Mouse (Mus musculus) brain, embryonic 18.5 days (tissue): Measurements from ENCODE around the gene Zfp874a.
"Not testable (repeated sequence)": the region's sequence is repeated elsewhere in the genome, so short reads cannot be mapped to it uniquely, and the experiment has no call there.

Experiments used
- DNase-seq: peaks from one replicate; pipeline ENCODE4 v3.0.0-alpha.2; 2012; ENCODE audit warnings: low read depth, low spot score

The Zfp874a gene

DNA sequence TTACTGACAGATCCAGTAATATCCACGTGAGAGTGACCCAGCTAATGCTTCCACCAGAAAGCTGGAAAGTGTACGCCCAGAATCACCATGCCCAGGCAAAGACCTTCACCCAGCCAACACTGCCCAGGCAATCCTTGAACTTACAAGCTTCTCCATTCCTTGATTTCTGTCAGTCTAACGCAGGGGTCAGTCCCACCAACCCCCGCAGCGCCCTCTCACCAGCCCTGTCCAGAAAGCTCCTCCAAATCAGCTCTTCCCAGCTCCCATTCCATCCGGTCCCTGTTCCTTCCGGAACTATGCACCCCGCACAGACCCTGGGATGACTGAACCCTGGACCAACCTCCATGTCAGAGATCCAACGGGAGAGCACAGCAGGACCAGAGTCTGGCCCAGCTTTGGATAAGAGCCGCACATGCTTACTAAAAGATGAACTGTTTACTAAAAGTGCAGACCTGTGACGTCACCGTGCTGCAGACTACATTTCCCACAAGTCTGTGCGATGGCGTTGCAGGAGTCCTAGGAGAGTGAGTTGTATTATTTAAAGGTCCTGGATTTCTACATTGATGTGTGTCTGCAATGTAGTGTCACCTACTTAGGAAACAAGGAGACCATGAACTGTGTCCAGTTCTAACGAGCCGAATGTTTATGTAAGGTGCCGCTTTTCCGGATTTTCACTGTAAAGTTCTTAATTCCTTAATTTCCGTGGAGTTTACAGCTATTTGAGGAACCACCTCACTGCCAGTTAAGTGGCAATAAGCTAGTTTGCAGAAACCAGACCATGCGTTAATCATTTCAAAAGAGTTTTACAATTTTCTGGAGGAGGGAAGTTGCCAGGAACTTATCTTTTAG lies at the start of gene Zfp874a:
TSS of gene Zfp874a (minus strand) at position 453 of the 849 bp plus-strand sequence.
- peak; percentile 72 for DNase-seq

DNA sequence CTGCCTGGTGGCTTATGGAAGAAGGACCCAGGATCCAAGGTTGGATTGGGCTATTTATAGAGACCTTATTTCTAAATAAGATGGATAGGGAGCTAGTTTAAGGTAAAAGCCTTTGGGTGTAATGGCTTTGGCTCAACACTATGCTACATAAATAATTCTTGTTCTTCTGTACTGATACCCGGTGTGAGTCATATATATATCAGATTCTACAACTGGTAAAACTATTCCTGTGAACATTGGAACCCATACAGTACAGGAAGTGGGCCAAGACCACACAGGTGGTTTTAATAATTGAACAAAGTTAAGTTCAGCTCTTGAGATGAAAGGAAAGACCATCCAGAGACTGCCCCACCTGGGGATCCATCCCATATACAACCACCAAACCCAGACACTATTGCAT lies 49.5 kb upstream of the Zfp874a start:
- no peak for DNase-seq

DNA sequence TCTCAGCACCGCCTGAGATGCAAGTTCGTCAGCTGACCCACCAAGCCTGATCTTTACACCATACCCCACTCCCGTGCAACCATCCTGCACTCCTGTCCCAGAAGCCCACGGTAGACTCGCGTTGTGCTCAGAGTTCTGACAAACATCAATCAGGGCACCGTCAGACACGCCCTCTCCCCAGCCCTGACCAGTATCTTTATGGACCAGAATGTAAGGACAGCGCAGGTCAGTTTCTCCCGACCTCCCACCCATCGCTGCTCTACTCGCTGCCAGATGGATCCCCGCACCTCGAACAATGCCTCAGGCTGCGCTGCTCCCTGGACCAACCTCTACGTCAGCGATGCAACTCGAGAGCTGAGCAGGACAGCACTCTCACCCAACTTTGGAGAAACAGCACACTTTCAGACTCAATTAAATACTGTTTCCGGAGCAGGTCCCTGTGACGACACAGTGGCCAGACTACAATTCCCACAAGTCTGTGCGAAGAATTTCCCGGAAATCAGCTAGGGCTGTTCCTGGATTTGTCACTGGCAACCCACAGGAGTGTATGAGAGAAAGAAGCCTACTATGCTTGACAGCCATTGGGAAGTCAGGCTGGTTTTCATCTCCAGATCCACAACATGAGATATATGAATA lies 48.8 kb upstream of the Zfp874a start, which contains the start of gene Zfp58:
TSS of gene Zfp58 (minus strand) at position 472 of the 636 bp plus-strand sequence.
- DNase-seq, result peak; percentile 83

DNA sequence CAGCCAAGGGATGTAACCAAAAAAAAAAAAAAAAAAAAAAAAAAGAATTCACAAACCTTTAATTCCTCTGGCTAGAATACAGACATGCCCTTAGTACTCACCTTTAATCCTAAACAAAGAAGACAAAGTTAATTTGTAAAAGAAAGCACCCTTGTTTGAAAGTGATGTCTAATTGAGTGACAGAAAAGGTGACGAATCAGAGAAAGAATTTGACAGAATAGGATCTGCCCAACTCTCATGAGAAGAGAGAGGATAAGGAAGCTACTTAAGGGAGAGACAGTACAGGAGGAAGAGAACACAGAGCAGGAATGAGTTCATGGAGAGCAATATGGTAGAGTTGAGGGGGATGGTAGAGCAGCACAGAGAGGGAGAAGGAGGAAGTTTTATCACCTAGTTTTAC lies 44.2 kb upstream of the Zfp874a start:
- DNase-seq, result no peak

DNA sequence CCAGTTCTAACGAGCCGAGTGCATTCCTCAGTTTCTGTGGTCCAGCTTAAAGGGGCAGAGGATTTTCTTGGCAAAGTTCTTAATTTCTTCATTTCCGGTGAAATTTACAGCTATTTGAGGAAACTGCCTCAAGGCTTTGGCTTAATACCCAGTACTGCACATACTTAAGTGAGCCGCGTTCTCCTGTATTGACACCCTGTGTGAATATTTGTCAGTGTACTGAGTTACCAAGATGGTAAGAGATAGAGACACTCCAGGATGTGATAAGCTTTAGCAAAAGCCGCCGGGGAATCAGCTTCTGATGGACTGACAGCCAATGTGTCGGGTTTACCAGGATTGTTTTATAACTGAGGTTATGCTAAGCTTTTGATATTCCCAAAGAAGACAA lies 33.0 kb upstream of the Zfp874a start:
- DNase-seq, result no peak

DNA sequence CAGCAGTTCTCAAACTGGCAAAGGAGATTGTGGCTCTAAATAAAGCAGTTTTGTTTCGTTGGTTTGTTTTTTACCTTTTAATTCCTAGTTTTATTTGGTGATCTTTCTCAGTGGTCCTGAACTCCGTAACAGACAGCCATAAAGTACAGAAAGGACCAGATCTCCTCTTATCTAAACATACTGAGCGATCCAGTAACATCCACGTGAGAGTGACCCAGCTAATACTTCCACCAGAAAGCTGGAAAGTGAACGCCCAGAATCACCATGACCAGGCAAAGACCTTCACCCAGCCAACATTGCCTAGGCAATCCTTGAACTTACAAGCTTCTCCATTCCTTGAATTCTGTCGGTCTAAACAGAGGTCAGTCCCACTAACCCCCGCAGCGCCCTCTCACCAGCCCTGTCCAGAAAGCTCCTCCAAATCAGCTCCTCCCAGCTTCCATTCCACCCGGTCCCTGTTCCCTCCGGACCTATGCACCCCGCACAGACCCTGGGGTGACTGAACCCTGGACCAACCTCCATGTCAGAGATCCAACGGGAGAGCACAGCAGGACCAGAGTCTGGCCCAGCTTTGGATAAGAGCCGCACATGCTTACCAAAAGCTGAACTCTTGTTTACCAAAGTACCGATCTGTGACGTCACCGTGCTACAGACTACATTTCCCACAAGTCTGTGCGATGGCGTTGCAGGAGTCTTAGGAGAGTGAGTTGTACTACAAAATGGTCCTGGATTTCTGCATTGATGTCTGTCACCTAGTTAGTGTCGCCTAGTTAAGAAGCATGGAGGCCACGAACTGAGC lies 32.4 kb upstream of the Zfp874a start, which contains the start of gene Zfp874b:
TSS of gene Zfp874b (minus strand) at position 634 of the 799 bp plus-strand sequence.
- peak; percentile 81 for DNase-seq

DNA sequence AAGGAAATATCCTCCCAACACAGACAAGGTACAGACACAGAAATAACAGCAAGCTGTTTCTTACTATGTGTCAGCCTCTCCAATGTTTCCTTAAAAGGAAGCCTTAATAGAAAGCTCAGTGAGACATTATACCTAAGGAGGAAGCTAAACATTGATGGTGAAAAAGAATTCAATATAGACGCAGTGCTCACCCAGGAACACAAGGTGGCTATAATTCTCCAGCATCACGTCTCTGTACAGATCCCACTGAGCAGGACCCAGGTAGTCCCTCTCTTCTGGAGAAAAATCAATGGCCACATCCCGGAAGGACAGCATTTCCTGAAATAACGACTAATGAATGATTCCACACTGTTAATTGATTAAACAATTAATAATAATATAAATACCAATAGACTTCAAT lies 30.1 kb upstream of the Zfp874a start:
- DNase-seq, result no peak

DNA sequence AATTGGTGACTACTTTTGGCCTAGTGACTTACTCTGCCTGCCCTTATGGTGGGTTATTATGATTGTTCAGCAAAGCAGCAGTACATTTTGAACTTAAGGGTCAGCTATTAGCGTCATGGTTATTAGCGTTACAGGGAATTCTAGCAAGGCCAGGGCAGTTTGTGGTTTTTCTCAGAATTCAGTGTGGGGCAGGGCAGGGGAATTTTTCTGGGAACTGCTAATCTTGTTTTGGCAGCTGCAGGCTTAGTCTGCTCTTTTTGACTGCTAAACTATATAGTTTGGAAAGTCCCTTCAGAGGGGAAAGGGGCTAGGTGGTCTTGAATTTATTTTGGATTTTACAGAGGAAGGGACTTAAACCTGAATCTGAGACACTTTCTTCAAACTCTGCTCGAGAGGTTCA lies 17.9 kb upstream of the Zfp874a start:
- DNase-seq, result no peak

DNA sequence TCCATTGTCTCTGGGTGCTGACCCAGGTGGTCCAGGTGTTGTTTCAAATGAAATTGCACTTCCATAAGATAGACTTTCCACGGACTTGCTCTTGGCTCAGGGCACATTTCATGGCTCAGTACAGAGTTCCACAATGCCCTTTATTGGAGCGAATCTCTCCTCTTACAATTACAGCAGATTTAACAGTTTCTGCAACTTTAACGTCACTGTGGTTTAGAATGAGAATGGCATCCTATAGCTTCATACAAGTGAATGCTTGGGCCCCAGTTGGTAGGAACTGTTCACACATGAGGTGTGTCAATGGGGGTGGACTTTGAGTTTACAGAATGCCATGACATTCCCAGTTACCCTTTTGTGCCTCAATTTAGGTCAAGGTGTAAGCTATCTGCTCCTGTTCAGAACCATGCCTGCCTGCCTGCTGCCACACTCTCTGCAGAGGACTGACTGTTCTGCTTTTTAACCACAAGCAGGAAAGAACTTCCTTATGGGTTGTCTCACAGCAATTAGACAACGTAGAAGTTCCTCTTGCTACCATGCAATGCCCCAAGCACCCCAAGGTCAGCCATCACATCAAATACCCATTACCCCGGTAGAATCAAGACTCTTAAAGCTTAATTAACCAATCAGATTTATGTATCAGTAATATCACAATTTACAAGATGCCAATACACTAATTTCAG lies 12.2 kb upstream of the Zfp874a start:
- DNase-seq, result not testable (repeated sequence)

DNA sequence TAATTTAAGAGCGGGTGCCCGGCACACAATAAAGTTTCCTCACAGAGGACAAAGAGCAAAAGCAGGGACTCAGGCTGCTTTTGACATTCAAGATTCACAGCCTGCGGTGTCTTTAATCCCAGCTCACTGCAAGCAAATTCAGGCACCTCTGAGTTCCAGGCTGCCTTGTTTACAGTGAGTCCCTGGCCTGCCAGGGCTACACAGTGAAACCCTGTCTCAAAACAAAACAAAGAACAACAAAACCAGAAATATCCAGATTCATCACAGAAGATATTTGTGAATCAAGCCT lies 541 bp upstream of the Zfp874a start:
- no peak for DNase-seq

DNA sequence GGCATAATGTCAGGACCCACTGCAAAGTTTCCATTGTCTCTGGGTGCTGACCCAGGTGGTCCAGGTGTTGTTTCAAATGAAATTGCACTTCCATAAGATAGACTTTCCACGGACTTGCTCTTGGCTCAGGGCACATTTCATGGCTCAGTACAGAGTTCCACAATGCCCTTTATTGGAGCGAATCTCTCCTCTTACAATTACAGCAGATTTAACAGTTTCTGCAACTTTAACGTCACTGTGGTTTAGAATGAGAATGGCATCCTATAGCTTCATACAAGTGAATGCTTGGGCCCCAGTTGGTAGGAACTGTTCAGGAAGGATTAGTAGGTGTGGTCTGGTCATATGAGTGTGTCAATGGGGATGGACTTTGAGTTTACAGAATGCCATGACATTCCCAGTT lies 14.3 kb downstream of the Zfp874a start:
- DNase-seq, result not testable (repeated sequence)

DNA sequence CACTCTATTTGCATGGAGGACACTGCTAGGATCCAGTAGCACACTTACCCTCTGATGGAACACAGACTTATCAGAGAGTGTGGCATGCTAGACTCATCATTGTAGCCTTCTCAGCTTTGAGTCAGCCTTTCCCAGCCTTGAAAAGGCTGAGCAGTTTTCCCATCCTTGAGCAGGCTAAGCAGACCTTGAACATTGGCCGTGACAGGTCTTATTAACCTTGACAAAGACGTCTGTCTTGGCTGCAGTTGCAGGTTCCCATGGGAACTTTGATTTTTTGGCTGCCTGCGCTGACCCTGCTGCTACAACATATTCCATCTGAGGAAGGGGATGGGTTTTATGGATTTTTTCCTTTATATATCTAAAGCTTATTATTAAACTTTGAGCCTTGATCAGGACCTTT lies 23.3 kb downstream of the Zfp874a start:
- DNase-seq, result no peak

DNA sequence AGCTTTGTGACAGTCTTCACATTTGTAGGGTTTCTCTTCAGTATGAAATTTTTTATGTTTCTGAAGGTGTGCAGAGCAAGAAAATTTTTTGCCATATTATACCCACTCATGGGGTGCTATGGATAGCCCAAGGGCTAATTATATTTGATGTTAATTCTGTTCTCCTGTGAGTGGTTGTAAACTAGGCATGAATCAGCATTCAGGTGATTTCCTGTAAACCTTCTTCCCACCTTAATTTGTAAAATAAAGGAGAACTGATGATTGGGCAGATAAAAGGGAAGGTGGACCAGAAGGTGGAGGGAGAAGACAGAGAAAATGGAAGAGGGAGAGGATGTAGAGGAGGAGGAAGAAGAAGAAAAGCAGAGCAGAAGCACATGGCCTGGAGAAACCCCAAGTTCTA lies 25.7 kb downstream of the Zfp874a start:
- not testable (repeated sequence) for DNase-seq

DNA sequence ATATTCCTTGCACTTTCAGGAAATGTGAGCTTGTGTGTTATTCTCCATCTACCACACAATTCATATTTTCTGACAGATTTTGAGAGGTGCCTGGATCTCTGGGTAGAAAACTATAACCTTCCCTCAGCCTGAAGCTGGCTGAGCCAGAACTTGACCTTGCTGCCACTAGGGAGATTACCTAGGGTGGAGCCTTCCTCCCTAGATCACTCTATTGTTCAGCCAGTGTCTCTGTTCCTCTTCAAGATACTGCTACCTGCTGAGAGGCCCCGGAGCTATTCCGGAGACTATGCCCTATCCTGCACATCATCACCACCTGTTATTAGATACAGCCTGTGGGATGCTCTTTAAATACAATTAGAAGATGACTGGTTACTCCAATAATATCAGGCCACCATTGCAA lies 28.9 kb downstream of the Zfp874a start:
- not testable (repeated sequence) for DNase-seq

DNA sequence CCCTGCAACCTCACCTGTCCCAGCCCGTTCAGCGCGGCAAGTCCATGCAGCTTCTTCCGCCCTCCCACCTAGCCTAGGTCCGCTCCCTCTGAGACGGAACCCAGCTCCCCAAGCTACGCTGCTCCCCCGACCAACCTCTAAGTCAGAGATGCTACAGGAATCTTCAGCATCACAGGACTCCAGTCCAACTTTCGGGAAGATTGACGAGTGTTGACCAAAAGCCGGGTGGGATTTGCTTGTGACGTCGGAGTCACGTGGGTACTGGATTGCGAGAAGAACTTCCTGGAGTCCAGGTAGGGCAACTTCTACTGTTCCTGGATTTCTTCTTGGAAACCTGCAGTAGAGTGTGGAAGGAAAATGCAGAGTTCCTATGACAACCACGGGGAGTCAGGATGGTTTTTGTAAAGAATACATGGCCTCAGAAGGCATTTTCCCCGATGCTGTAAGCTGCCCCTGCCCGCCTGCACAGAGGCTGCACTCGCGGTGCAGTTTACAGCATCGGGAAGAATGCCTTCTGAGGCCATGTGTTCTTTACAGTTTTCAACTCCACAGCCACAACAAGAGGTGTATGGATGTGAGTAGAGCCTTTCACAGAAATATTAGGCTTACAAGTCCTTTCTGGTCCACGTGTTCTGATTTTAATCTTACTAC lies 30.1 kb downstream of the Zfp874a start, which contains the start of gene Zfp459:
TSS of gene Zfp459 (minus strand) at position 212 of the 651 bp plus-strand sequence.
- no peak for DNase-seq

DNA sequence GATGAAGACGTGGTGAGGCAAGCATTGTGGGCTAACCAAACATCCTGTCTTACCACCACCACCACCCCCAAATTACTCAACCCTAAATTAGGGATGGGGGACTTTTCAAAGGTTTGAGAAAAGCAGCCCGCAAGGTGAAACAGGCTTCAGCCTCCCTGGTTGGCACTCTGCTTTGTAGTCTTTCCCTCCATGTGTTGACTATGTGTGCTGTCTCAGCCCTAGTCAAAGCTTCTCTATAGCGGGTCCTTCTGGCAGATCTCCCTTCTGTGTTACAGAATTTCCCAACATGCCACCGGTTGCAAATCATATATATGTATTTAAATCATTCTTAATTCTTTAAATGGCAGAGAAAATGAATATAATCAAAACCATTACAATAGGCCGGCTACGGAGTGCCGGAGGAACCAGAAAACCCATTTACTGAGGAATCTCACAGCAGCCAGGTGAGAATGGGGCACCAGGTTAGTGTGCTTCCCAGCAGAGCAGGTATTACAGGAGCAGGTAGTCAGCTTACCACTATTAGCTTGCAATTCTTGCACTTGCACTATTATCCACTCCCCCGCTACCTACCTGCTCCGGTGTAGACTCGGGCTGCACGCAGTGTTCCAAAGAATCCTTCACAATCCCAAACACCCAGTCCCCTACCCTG lies 30.7 kb downstream of the Zfp874a start:
- DNase-seq, result no peak

DNA sequence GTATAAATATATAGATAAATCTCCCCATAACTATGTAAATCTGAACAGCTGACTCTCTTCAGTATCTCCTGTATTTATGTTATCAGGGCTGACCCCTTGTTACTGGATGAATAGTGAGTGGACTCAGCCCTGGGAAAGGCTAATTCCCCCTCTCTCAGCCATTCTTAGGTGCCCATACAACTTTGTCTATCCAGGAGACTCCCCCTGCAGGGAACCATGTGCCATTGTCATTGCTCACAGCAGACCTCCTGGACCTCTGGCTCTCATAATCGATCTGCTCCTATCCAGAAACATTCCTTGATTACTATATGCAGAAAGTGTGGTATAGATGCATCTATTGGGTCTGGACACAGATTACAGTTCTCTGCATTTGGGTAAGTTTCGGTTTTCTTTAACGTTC lies 34.6 kb downstream of the Zfp874a start:
- DNase-seq, result no peak

DNA sequence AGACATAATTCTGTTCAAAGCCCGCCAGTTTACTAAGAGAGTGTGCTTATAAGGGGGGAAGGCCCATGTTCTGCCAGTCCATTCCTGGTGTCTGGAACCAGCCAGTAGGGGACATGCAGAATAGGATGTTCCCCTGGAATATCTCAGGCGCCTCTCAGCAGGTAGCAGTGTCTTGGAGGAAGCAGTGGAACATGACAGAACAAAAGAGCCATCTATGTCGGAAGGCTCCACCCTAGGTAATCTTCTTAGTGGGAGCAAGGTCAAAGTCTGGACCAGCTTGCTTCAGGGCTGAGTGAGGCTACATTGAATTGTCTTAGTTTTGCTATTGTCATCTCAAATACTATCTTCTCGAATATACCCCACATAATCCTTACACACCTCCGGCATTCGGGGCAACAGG lies 35.7 kb downstream of the Zfp874a start:
- DNase-seq, result no peak

DNA sequence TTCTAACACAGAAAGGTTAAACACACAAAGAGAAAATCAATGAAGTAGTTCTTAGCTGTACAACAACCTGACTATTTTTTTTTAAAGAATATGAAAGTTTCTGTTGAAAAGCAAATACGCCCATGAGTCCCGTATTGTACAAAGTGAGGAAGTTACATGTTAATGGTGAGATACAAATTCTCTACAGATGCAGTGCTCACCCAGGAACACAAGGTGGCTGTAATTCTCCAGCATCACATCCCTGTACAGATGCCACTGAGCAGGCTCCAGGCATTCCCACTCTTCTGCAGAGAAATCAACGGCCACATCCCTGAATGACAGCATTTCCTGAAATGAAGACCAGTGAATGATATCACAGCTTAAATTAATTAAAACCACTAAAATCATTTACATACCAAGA lies 37.8 kb downstream of the Zfp874a start:
- DNase-seq, result not testable (repeated sequence)

DNA sequence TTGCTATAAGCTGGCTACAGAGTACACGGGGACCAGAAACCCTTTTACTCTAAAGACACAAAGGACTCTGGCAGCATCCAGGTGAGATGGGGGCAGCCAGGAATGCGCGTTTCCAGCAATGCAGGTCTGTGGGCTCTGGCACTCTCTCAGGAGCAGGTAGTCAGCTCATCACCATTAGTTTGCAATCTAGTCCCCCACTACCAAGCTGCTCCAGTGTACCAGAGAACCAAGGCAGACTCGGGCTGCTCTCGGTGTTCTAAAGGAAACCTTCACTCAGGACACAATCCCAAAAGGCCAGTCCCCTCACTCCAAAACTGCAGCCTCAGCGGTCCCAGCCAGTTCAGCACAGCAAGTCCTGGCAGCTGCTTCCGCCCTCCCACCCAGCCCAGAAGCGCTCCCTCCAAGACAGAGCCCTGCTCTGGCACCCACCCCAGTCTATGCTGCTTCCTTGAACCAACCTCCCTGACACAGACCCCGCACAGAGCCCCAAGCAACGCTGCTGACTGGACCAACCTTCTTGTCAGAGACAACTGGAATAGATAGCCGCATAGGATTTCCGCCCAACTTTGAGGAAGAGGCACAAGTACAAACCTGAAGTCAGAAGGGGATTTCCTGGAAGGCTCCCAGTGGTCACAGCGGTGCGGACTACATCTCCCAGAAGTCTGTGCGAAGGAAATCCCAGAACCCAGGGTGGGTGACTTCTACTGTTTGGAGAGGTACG lies 52.1 kb downstream of the Zfp874a start, which contains the start of gene Zfp429:
TSS of gene Zfp429 (minus strand) at position 637 of the 721 bp plus-strand sequence.
- DNase-seq, result not testable (repeated sequence)
